Mouse (Mus musculus): Measurements from ENCODE around the gene Clrn3. TPM values are rescaled to one million over a fixed set of nuclear protein-coding genes. Genes with fewer than 3 reads are reported as not detected.

Clrn3 gene
- polyA plus RNA-seq, 1 experiment from 2014 or later: not detected

DNA sequence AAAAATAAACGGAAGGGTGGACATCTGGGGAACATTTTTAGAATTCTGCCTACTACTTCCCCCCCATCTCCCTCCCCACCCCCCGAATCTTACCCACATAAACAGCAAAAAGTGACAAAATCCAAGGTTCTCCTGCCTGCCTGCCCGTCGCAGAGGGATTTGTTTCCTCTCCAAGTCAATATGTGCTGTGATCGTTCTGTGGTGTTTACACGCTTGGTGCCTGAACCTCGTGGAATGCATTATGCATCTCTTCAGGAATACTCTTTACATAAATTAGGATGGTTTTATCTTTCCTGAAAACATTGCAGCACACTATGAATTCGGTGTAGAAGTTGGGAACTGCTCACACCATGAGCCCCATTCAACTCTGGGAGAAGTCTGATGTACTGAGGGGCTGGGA lies 35.6 kb upstream of the Clrn3 start:
- H3K9ac ChIP-seq (replicated peaks; ENCODE audit: low read length): no peak overlapping the region
- H3K9me3 ChIP-seq (replicated peaks; ENCODE audit: control insufficient read depth, low read length): no peaks in the 10 kb centered on the region
- 80% methylated on average over 8 of the region's 8 CpGs for WGBS
- DNase-seq (ENCODE audit: low spot score) (no peak), ATAC-seq (replicated peaks; ENCODE audit: insufficient number of reproducible peaks, low FRiP score, low TSS enrichment, low read depth) (no peak)
- no peak overlapping the region for H3K27ac ChIP-seq (replicated peaks; ENCODE audit: low read depth, low read length)
- H3K36me3 ChIP-seq (replicated peaks; ENCODE audit: control insufficient read depth, insufficient read depth, low read depth, low read length): no peaks in the 10 kb centered on the region
- H3K4me1 ChIP-seq (ENCODE audit: control insufficient read depth, insufficient read depth, low read length): no peaks in the 10 kb centered on the region
- no peaks in the 10 kb centered on the region for H3K27me3 ChIP-seq (ENCODE audit: control insufficient read depth, insufficient read depth, low read length)
- no peak overlapping the region for H3K4me2 ChIP-seq (ENCODE audit: low read depth, low read length)
- no peak overlapping the region for H3K4me3 ChIP-seq (ENCODE audit: low read depth, low read length)

DNA sequence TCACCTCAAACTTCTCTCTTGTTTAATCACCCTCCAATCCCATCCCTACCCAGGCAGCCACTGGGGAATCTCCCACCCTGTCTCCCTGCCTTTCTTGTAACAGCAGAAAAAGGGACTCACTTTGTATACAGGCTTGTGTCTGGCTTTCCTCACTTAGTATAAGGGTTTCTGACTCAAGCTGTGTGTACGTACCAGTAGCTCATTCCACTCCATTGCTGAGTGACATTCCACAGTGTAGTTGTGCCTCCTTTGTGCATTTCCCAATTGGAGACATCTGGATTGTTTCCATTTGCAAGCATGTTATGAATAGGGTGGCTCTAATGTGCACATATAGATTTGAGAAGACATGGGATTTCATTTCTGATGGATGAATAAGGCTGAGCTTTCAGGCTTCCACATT lies 31.8 kb upstream of the Clrn3 start:
- Histone ChIP-seq H3K27me3 (ENCODE audit: control insufficient read depth, insufficient read depth, low read length) (no peaks in the 10 kb centered on the region), H3K4me1 (ENCODE audit: control insufficient read depth, insufficient read depth, low read length) (no peaks in the 10 kb centered on the region), H3K4me2 (ENCODE audit: low read depth, low read length) (no peak overlapping the region), H3K4me3 (ENCODE audit: low read depth, low read length) (no peak overlapping the region), H3K36me3 (replicated peaks; ENCODE audit: control insufficient read depth, insufficient read depth, low read depth, low read length) (no peaks in the 10 kb centered on the region), H3K27ac (replicated peaks; ENCODE audit: low read depth, low read length) (no peak overlapping the region), H3K9me3 (replicated peaks; ENCODE audit: control insufficient read depth, low read length) (no peaks in the 10 kb centered on the region), H3K9ac (replicated peaks; ENCODE audit: low read length) (no peak overlapping the region)
- 39% methylated on average over 1 of the region's 1 CpGs for WGBS
- DNase-seq (ENCODE audit: low spot score): peak; percentile 20
- no peak for ATAC-seq (replicated peaks; ENCODE audit: insufficient number of reproducible peaks, low FRiP score, low TSS enrichment, low read depth)

- Histone ChIP-seq H3K9me3 (replicated peaks; ENCODE audit: control insufficient read depth, low read length) (no peaks in the 10 kb centered on the region), H3K4me1 (ENCODE audit: control insufficient read depth, insufficient read depth, low read length) (no peaks in the 10 kb centered on the region), H3K4me2 (ENCODE audit: low read depth, low read length) (no peak overlapping the region), H3K9ac (replicated peaks; ENCODE audit: low read length) (no peak overlapping the region), H3K27ac (replicated peaks; ENCODE audit: low read depth, low read length) (no peak overlapping the region), H3K36me3 (replicated peaks; ENCODE audit: control insufficient read depth, insufficient read depth, low read depth, low read length) (no peaks in the 10 kb centered on the region), H3K27me3 (ENCODE audit: control insufficient read depth, insufficient read depth, low read length) (no peaks in the 10 kb centered on the region), H3K4me3 (ENCODE audit: low read depth, low read length) (no peak overlapping the region)
- ATAC-seq (replicated peaks; ENCODE audit: insufficient number of reproducible peaks, low FRiP score, low TSS enrichment, low read depth) (no peak), DNase-seq (ENCODE audit: low spot score) (no peak)
- WGBS: 80% methylated on average over 3 of the region's 3 CpGs
Observed at GRCm38 (mm10) chr7:135556663-135557402, 28.4 kb upstream of the Clrn3 start.

GRCm38 (mm10) chr7:135553550-135553949 lies 25.1 kb upstream of the Clrn3 start:
- DNase-seq (ENCODE audit: low spot score): no peak
- Histone ChIP-seq H3K4me1 (ENCODE audit: control insufficient read depth, insufficient read depth, low read length) (no peaks in the 10 kb centered on the region; the same call in 1 of the 2 replicates), H3K27ac (replicated peaks; ENCODE audit: low read depth, low read length) (no peak overlapping the region), H3K4me2 (ENCODE audit: low read depth, low read length) (no peak overlapping the region), H3K9ac (replicated peaks; ENCODE audit: low read length) (no peak overlapping the region), H3K27me3 (ENCODE audit: control insufficient read depth, insufficient read depth, low read length) (no peaks in the 10 kb centered on the region), H3K9me3 (replicated peaks; ENCODE audit: control insufficient read depth, low read length) (no peaks in the 10 kb centered on the region), H3K36me3 (replicated peaks; ENCODE audit: control insufficient read depth, insufficient read depth, low read depth, low read length) (no peaks in the 10 kb centered on the region), H3K4me3 (ENCODE audit: low read depth, low read length) (no peak overlapping the region)
- WGBS: 78% methylated on average over 3 of the region's 3 CpGs
- no peak for ATAC-seq (replicated peaks; ENCODE audit: insufficient number of reproducible peaks, low FRiP score, low TSS enrichment, low read depth)

GRCm38 (mm10) chr7:135551547-135551946 lies 23.1 kb upstream of the Clrn3 start:
- WGBS: 85% methylated on average over 1 of the region's 1 CpGs
- no peak overlapping the region for H3K27ac ChIP-seq (replicated peaks; ENCODE audit: low read depth, low read length)

GRCm38 (mm10) chr7:135548434-135548833 lies 20.0 kb upstream of the Clrn3 start:
- 63% methylated on average over 6 of the region's 6 CpGs for WGBS
- Histone ChIP-seq H3K4me3 (ENCODE audit: low read depth, low read length) (no peak overlapping the region), H3K4me2 (ENCODE audit: low read depth, low read length) (no peak overlapping the region), H3K36me3 (replicated peaks; ENCODE audit: control insufficient read depth, insufficient read depth, low read depth, low read length) (no peaks in the 10 kb centered on the region), H3K4me1 (ENCODE audit: control insufficient read depth, insufficient read depth, low read length) (no peaks in the 10 kb centered on the region; the same call in 1 of the 2 replicates), H3K9me3 (replicated peaks; ENCODE audit: control insufficient read depth, low read length) (no peaks in the 10 kb centered on the region), H3K9ac (replicated peaks; ENCODE audit: low read length) (no peak overlapping the region), H3K27me3 (ENCODE audit: control insufficient read depth, insufficient read depth, low read length) (no peaks in the 10 kb centered on the region), H3K27ac (replicated peaks; ENCODE audit: low read depth, low read length) (no peak overlapping the region)
- ATAC-seq (replicated peaks; ENCODE audit: insufficient number of reproducible peaks, low FRiP score, low TSS enrichment, low read depth): no peak
- no peak for DNase-seq (ENCODE audit: low spot score)

More at GRCm38 (mm10) chr7:135551547-135551946, 23.1 kb upstream of the Clrn3 start:
- ATAC-seq (replicated peaks; ENCODE audit: insufficient number of reproducible peaks, low FRiP score, low TSS enrichment, low read depth) (no peak), DNase-seq (ENCODE audit: low spot score) (no peak)
- H3K9ac ChIP-seq (replicated peaks; ENCODE audit: low read length): no peak overlapping the region
- no peak overlapping the region for H3K4me2 ChIP-seq (ENCODE audit: low read depth, low read length)
- no peaks in the 10 kb centered on the region; the same call in 1 of the 2 replicates for H3K4me1 ChIP-seq (ENCODE audit: control insufficient read depth, insufficient read depth, low read length)
- H3K27me3 ChIP-seq (ENCODE audit: control insufficient read depth, insufficient read depth, low read length): no peaks in the 10 kb centered on the region
- no peaks in the 10 kb centered on the region for H3K36me3 ChIP-seq (replicated peaks; ENCODE audit: control insufficient read depth, insufficient read depth, low read depth, low read length)
- no peaks in the 10 kb centered on the region for H3K9me3 ChIP-seq (replicated peaks; ENCODE audit: control insufficient read depth, low read length)
- no peak overlapping the region for H3K4me3 ChIP-seq (ENCODE audit: low read depth, low read length)

DNA sequence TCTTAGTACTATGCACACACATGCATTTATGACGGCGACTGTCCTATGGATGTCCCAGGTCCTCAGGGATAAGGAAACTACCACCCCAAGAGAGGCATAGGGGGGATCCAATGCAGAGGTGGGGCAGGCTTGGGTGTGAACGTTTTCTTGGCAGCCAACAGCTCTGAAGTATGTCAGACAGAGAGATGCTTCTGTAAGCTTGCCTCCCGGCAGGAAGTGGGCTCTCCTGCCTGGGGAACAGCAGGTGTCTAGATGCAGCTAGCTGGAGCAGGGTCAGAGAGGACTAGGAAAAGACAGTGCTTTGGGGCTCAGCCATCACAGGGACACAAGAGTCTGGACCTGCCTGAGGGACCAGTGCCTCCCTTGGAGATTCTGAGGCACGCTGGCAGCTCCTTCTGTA lies 18.1 kb upstream of the Clrn3 start:
- Histone ChIP-seq H3K9ac (replicated peaks; ENCODE audit: low read length) (no peak overlapping the region), H3K4me3 (ENCODE audit: low read depth, low read length) (no peak overlapping the region), H3K27me3 (ENCODE audit: control insufficient read depth, insufficient read depth, low read length) (no peaks in the 10 kb centered on the region), H3K27ac (replicated peaks; ENCODE audit: low read depth, low read length) (no peak overlapping the region), H3K36me3 (replicated peaks; ENCODE audit: control insufficient read depth, insufficient read depth, low read depth, low read length) (no peaks in the 10 kb centered on the region), H3K4me1 (ENCODE audit: control insufficient read depth, insufficient read depth, low read length) (no peaks in the 10 kb centered on the region; the same call in 1 of the 2 replicates), H3K9me3 (replicated peaks; ENCODE audit: control insufficient read depth, low read length) (no peaks in the 10 kb centered on the region), H3K4me2 (ENCODE audit: low read depth, low read length) (no peak overlapping the region)
- DNase-seq (ENCODE audit: low spot score) (no peak), ATAC-seq (replicated peaks; ENCODE audit: insufficient number of reproducible peaks, low FRiP score, low TSS enrichment, low read depth) (no peak)
- WGBS: 63% methylated on average over 5 of the region's 5 CpGs

- no peak for DNase-seq (ENCODE audit: low spot score)
- Histone ChIP-seq H3K36me3 (replicated peaks; ENCODE audit: control insufficient read depth, insufficient read depth, low read depth, low read length) (no peaks in the 10 kb centered on the region), H3K27me3 (ENCODE audit: control insufficient read depth, insufficient read depth, low read length) (no peaks in the 10 kb centered on the region), H3K9ac (replicated peaks; ENCODE audit: low read length) (no peak overlapping the region), H3K27ac (replicated peaks; ENCODE audit: low read depth, low read length) (no peak overlapping the region), H3K9me3 (replicated peaks; ENCODE audit: control insufficient read depth, low read length) (no peaks in the 10 kb centered on the region), H3K4me1 (ENCODE audit: control insufficient read depth, insufficient read depth, low read length) (no peaks in the 10 kb centered on the region; the same call in 1 of the 2 replicates), H3K4me2 (ENCODE audit: low read depth, low read length) (no peak overlapping the region), H3K4me3 (ENCODE audit: low read depth, low read length) (no peak overlapping the region)
- 66% methylated on average over 7 of the region's 7 CpGs for WGBS
- no peak for ATAC-seq (replicated peaks; ENCODE audit: insufficient number of reproducible peaks, low FRiP score, low TSS enrichment, low read depth)
Observed at GRCm38 (mm10) chr7:135545957-135546356, 17.5 kb upstream of the Clrn3 start.
